Mouse (Mus musculus) right cerebral cortex, postnatal 36 days (tissue): ENCODE results near the gene Neurl4.
A peak's percentile ranks its signal among the peaks of the same experiment; 100 is the strongest.
"Not testable (repeated sequence)": the region's sequence is repeated elsewhere in the genome, so short reads cannot be mapped to it uniquely, and the experiment has no call there.

Source experiments
- DNase-seq, 2 experiments: peaks; one replicate each; pipeline ENCODE4 v3.0.0; 2022; ENCODE audit warnings: low spot score in 2 of 2, mixed read lengths in 1 of 2

Neurl4 gene

DNA sequence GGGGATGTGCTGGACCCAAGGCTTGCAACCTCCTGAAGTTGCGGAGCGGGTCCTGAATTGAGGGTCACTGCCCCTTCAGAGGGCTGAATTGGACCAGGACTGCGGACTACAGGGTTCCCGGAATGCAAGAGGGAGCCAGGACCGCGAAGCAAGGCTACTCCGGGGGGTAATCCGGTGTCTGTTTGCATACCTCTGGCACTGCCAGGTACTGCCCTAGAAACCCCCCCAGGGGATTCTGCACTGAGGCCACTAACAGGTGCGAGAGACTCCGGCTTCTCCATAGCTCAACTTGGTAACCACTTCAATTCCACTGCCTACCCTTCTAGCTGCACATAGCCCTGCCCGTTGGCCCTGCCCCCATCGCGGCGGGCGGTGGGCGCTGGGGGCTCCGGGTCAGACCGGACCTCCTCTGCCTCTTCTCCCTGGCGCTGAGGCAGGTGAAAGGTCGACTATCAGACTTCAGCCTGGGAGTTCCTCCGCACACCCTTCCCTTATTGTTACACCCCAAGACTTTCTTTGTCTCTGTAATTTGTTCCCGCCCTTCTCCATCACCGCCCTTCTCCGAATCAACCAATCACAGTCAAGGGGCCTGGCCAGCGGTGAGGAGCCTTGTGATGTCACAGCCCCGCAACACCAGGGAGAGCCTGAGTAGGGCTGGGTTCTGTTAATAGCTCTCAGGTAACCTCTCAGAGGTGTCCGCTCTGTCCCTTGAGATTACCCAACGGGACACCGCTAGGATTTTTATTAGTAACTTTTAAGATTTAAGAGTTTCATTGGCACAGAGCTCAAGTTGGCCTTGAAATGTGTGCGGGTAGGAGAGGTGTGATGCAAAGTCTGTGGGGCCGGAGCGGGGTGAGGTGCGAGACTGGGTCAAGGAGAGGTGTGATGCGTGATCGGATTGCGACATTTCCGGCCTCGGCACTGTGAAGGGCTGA lies at the start of gene Neurl4, which contains the start of gene 2810408A11Rik:
TSS of gene Neurl4 (plus strand) at position 602 of the 935 bp plus-strand sequence.
TSS of gene 2810408A11Rik (minus strand) at position 517 of the 935 bp plus-strand sequence.
- peak; percentile 82 to 87 for DNase-seq

DNA sequence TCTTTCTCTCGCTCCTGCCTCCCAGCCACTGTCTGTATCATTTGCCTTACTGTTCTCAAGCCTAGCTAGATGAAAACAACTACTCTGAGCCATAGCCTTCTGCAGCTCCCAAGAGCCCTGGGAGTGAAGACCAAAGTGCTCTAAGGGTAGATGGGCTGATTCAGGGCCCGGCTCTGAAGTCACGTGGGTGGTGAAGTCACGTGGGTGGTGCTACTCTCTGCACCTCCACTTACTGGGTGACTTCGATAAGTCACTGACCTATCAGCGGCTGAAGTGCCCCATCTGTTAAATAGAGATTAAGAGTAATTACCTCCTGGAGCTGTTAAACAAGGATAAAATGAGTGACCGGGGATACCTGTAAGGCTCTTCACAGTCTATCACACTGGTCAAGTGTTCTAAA lies 46.9 kb upstream of the Neurl4 start:
- DNase-seq, result no peak

- DNase-seq, result no peak
Observed at GRCm38 (mm10) chr11:69854680-69855079, 46.2 kb upstream of the Neurl4 start.

DNA sequence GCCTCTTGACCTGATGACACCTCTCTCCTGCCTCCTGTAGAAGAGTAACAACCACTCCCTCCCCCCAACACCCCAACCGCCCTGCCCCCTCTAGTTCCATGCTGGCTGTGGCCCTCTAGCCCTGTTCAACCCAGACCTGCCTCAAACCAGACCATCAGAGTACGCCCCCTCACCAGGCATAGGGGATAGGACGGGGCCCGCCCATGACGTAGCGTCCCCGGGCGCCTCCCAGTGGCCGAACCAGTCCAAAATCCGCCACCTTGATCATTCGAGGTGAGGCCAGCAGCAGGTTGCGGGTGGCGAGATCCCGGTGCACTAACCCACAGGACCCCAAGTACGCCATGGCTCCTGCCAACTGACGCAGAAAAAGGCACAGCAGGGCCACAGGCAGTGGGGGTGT lies 45.5 kb upstream of the Neurl4 start:
- DNase-seq, result no peak

DNA sequence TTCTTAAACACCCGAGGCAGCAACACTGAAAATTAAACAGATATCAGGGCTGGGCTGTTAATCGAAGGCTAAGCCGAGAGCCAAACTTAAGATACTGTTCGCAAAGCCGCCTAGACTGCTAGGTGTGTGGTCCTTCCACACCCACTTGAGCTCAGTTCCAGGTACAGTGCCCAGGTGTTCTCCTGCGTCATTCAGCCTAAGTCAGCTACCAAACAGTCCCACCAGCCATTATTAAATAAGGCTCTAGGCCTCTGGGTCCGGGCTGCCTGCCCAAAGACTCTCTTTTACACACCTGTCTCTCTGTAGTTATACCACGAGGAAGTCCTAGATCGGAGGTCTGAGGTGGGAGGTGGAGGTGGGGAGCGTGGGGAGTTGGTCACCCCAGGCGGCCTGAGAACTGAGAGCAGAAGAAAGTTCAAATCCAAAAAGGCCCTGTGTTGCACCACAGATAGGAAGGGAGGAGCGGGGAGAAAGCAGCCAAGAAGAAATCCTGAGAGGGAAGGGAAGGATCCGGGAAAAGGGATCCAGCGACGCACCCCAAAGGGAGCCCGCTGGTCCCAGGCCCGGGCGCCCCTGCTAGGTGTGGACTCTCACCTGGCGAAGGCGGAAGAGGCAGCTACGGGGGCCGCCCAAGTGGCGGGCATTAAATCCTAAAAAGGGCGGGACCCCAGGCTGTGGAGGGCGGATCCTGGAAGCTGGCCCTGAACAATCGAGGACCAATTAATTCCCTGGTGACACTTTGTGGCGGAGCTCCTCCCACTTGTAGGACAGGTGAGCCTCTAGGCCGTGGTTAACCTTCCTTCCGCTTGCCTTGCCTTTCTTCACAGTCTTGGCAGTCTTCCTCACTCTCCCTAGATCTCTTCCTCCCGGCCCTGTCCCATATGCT lies 42.5 kb upstream of the Neurl4 start, which contains the start of gene Tnk1:
TSS of gene Tnk1 (minus strand) at position 618 of the 886 bp plus-strand sequence.
- DNase-seq, result no peak

DNA sequence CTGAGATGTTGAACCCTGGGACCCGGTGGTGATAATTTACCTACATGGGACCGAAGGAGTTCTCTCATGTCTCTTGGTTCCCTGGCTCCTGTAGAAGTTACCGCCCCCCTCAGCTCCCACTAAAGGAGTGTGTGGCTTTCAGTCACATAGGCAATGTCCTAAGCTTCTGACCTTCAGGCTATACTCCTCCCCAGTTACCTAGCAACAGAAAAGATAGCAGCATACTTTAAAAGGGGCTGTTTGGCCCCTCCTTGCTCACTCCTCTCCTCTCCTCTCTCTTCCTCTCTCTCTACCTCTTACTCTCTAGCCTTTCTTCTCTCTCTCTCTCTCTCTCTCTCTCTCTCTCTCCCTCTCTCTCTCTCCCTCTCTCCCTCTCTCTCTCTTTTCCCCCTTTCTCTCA lies 37.1 kb upstream of the Neurl4 start:
- not testable (repeated sequence) for DNase-seq

GRCm38 (mm10) chr11:69864138-69864860 lies 36.6 kb upstream of the Neurl4 start:
- DNase-seq, result no peak

DNA sequence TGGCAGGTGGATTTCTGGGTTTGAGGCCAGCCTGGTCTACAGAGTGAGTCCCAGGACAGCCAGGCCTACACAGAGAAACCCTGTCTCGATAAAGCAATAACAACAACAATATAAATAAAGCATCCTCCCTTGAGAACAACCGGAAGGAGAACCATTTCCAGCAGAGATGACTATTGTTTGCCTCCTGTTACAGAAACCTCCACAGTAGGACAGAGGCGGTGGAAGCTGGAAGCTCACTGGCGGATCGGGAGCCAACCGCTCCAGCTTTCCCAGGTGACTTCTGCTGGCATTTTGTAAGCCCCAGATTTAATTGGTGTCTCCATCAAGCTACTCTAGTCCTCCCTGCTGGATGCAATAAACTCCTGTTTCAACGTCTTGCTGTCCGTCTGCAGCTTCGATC lies 35.3 kb upstream of the Neurl4 start:
- DNase-seq, result no peak

DNA sequence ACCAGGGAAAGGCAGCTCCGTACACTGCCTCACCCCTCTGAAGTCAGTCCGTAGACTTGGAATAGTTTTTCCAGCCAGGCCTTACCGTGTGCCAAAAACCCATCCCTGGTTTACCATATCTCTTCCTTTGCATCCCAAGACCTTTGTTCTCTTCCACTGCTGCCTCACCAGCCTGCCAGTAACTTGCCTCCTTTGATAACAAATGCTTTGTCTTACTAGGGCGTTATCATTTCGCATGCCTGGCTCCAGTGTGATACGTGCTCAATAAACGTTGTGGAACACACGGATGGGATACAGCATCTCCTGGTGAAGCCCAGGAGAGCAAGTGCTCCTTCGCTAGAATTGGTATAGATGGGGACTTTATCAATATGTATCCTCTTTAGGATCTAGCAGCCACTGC lies 33.5 kb upstream of the Neurl4 start:
- DNase-seq, result no peak

DNA sequence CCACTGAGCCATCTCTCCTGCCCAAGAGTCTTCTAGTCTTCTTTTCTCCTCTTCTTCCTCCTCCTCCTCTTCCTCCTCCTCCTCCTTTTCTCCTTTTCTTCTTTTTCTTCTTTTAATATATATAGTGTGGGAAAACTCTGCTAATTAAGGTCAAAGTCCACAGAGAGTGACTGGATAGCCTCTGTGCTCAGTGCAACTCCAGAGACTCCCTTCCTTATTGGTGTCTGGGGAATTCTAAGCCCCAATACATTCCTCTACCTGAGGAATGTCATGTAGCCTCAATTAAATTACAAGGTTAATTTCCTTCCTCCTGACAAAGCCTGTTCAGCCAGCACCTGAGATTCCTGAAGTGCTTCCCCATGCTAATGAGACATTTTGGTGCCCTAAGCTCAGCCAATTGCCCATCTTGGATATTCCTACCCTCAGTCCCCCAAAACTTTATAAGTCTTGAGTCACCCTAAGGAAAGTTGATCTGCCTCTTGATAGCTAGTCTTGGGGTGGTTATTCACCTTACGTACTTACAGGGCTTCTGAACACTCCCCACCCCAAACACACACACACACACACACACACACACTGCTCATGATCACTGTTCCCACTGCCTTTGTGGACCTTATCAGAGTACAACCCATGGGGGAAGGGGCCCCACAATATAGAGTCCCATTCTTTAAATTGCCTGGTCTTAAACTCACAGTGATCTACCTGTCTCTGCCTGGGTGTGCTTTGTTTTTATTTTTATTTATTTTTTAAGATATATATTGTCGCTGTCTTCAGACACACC lies 30.4 kb upstream of the Neurl4 start:
- DNase-seq, result no peak

GRCm38 (mm10) chr11:69871822-69872221 lies 29.1 kb upstream of the Neurl4 start:
- DNase-seq, result no peak

GRCm38 (mm10) chr11:69872451-69872850 lies 28.4 kb upstream of the Neurl4 start:
- DNase-seq, result no peak

DNA sequence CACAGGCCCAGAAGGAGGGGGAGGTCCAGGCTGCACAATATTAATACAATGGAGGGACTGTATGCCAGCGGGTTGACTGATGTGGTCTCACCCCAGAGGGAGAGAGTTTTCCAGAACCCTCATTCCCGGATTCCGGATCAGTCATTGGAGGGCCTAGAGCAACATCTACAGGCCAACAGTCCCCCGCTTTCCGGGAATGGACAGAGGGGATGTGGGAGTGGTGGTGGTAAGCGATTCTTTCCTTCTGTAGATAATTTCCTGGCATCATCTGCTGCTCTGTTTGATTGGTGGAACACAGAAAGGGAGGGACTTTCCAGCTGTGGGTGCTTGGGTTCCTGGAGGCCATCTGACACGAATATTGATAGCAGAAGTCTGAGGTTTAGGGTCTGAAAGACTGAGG lies 24.7 kb upstream of the Neurl4 start:
- no peak for DNase-seq

GRCm38 (mm10) chr11:69876867-69877266 lies 24.0 kb upstream of the Neurl4 start:
- peak; percentile 36 to 42 for DNase-seq

DNA sequence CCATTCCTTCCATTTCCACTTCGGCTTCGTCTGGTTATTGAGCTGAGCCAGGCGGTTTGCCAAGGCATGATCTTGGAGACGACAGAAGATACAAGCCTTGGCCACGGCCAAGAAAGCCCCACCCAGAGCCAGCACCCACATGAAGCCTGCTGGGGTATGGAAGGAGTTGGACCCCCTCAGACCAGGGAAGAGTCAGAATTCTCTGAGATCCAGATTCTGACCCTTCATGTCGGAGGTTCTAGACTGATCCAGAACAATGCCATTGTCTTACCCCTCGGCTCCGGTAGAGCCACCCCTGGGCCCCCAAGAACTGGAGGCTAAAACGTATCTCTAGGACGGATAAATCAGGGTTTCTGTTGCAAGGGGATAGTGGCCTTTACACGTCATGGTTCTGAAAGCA lies 23.0 kb upstream of the Neurl4 start, which contains the start of gene Tmem95:
TSS of gene Tmem95 (minus strand) at position 141 of the 400 bp plus-strand sequence.
- DNase-seq, result no peak

DNA sequence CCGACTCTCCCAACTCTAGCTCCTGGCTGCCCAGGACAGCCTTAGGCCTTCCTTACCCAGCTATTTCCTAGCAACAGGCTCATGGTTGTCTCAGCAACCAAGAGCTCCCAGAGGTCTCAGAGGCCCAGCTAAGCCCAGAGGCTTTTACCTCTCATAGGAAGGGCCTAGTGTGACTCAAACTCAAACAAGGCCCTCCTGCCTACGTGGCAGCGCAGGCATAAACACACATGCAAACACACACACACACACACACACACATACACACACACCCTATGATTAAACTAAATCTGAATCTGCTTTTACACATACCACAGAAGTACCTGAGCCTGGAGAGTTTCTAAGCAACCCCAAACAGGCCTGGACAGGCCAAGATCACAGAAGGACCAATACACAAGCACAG lies 22.5 kb upstream of the Neurl4 start:
- no peak for DNase-seq

DNA sequence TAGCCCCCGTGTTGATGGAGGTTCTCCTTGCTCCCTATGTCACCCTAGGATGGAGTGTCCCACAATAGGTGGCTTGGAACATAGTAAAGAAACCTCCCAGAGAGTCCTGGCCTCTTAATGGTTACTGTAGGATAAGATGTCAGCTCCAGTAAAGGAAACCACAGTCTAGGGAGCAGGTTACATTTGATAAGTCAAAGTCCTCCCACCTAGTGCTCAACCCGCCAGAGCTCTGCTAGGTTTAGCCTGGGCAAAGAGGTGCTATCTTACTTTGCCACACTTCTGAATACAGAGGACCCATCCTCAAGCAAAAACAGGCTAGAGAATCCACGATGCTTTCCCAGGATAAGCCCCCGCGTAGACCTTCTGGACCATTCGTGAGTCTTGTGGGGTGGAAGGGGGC lies 21.9 kb upstream of the Neurl4 start:
- no peak for DNase-seq

- DNase-seq, result no peak
Observed at GRCm38 (mm10) chr11:69879711-69880110, 21.2 kb upstream of the Neurl4 start.

DNA sequence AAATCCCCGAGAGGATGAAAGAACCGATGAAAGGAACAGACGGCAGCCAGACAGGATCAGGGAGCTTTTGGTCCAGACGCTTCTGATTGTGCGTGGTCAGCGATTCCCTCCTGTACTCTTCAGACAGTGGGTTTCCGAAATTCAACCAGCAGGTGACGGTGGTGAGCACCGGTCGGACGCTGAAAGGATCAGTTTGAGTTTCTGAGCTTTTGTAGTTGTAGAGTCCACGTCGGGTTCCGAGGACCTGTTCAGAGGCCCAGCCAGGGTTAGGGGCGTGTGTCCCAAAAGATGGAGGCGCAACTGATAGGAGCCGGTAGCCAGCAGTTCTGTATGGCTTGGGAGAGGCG lies 20.4 kb upstream of the Neurl4 start:
- DNase-seq, result no peak

- peak; percentile 49 to 58 for DNase-seq
Observed at GRCm38 (mm10) chr11:69880853-69881603, 19.8 kb upstream of the Neurl4 start, which contains the start of gene Kctd11. Kctd11 (minus strand) TSS chr11:69881406.
